Mouse (Mus musculus): ENCODE data around the gene Ppan. TPM values are rescaled to one million over a fixed set of nuclear protein-coding genes. Genes with fewer than 3 reads are reported as not detected.

The Ppan gene
- total RNA-seq, 2 experiments from 2014 or later: 5.5 to 7.4 TPM

DNA sequence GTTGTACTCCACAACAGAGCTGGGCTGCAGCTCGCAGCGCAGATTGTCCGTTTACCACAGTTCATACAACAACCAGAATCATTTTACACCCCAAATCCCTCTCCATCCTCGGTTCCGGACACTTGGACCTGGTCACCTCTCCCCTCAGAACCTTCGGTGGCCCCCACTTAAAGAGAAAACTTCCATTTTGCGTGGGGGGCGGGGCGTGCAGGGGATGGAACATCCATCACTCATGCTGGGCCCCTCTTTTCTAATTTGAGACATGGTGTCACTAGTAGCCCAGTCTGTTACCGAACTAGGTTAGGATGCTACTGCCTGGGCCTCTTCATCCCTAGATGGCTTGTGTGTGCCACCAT lies 9.3 kb upstream of the Ppan start:
- no peak for DNase-seq

DNA sequence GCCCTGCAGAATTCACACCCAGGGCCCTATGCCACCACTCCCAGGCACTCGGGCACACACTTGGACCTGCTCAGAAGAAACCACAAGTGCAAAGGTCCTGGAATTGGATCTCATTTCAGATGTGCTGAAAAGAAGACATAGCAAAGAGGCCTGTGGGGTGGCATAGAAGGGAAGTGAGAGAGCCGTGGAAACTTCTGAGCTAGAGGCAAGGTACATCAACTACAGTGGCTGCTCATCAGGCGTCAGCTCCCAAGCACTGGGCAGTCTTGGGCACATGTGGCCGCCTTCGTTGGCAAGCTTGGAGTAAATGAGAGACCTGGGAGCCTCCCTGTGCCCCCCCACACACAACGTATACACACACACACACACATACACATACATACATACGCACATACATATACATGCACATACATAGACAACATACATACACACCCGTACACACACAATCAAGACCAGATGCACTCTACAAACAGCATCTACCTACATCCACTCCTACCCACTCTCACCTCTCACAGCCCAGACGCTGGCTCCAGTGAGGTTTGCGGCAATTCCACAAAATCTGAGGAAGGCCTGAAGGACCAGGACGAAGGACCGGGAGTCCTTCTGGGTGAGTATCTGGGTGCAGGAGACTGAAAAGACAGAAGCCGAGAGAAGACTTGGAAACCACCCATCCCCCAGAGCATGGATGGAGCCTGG lies 8.7 kb upstream of the Ppan start, which contains the start of gene Angptl6:
Gene Angptl6, minus strand, starts transcription at position 631 of the 696 bp plus-strand sequence.
- no peak for DNase-seq

DNA sequence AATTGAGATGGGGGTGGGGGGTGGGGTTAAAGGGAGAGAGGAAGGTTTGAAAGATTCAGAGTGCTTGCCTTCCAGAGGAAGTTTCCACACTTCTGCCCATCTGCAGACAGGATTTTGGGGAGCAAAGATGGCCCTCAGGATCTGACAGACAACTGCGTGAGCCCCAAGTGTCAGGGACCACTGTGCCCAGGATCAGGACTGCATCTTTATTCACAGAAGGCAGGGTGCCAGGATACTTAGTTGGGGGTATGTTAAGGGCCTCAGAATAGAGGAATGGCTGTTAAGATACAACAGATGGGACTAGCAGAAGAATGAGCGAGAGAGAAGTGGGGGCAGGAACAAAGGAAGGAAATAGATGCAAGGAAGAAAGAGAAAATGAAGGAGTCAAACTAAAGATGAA lies 1.4 kb upstream of the Ppan start:
- no peak for DNase-seq

DNA sequence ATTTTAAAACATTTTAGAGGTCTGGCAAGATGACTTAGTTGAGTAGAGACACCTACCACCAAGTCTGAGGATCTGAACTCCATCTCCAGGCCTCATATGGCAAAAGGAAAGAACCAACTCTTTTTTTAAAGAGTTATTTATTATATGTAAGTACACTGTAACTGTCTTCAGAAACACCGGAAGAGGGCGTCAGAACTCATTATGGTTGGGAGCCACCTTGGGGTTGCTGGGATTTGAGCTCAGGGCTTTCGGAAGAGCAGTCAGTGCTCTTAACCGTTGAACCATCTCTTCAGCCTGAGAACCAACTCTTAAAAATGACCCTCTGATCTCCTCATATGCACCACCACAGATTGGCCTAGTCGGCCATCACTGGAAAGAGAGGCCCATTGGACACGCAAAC lies 784 bp upstream of the Ppan start:
- no peak for DNase-seq

DNA sequence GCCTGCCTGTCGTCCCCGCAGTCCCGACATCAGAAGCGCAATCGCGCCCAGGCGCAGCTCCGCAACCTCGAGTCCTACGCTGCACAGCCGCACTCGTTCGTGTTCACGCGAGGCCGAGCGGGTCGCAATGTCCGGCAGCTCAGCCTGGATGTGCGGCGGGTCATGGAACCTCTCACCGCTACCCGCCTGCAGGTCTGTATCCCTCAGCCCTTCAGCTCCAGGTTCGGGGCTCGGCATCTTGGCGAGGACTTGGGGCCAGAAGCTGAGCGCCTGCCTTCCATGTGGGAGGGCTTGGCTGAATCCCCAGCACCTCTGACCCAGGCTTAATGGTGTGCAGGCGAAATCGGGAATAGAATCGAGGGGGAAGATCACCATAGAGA lies 401 bp downstream of the Ppan start:
- DNase-seq: no peak

DNA sequence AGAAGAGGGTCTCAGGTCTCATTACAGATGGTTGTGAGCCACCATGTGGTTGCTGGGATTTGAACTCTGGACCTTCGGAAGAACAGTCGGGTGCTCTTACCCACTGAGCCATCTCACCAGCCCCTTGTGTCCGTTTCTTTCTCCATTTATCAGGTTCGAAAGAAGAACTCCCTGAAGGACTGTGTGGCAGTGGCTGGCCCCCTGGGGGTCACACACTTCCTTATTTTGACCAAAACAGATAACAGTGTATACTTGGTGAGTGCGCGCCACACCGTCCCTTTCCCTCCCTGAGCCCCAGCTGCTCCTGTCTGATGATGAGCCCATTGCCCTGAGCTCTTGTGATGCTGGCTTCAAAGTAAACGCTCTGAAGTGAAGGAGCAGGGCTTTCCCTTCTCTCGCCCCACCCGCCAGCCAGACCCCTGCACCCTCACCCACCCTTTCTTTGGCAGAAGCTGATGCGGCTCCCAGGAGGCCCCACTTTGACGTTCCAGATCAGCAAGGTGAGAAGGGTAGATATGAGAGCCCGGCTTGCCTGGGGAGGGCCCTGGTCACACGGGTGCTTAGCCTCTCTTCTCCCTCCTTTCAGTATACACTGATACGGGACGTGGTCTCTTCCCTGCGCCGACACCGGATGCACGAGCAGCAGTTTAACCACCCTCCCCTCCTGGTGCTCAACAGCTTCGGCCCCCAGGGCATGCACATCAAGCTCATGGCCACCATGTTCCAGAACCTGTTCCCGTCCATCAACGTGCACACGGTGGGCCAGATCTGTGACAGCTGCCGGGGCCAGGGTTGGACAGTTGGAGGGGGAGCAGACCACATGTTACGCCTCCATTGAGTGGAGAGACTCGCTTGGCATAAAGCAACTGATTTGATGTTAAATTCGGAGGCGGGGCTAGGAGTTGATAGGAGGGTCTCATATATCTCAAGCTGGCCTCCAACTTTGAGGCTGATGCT lies 1.5 kb downstream of the Ppan start:
- no peak for DNase-seq

DNA sequence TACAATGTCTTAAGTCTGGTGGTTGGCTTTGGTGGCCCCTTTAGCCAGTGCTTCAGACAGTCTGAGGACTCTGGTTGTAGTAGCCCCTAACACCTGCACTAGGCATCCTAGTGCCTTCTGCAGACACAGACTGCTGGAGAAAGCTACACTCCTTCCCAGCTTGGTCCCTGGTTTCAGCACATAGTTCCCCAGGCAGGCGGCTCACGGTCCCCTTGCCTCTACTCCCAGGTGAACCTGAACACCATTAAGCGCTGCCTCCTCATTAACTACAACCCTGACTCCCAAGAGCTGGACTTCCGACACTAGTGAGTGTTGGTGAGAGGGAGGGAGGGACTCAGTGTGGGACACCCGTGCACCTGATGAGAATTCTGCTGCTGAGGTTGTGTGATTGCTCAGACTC lies 2.4 kb downstream of the Ppan start:
- no peak for DNase-seq

DNA sequence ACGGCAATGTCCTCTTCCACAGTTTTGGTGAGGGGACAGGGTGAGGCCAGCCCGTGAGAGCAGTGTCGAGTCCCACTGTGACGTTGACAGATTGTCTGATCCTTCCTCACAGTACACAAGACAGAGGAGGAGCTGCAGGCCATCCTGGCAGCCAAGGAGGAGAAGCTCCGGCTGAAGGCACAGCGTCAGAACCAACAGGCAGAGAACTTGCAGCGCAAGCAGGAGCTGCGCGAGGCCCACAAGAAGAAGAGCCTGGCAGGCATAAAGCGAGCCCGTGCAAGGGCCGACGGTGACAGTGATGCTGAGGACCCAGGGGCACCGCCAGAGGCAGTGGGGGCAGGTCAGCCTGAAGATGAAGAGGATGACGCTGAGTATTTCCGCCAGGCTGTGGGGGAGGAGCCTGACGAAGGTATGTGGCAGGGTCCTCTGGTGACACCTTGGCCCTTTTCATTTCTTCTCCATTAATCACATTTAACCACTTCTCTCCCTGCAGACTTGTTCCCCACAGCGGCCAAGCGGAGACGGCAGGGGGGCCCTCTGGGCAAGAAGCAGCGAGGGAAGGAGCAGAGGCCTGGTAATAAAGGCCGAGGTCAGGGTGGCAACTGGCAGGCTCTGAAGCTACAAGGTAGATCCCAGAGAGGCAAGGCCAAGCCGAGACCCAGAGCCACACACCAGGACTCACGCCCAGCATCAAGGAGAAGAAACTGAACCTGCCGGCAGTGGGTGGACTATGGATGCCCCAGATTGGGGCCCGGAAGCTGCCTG lies 3.5 kb downstream of the Ppan start:
- no peak for DNase-seq

DNA sequence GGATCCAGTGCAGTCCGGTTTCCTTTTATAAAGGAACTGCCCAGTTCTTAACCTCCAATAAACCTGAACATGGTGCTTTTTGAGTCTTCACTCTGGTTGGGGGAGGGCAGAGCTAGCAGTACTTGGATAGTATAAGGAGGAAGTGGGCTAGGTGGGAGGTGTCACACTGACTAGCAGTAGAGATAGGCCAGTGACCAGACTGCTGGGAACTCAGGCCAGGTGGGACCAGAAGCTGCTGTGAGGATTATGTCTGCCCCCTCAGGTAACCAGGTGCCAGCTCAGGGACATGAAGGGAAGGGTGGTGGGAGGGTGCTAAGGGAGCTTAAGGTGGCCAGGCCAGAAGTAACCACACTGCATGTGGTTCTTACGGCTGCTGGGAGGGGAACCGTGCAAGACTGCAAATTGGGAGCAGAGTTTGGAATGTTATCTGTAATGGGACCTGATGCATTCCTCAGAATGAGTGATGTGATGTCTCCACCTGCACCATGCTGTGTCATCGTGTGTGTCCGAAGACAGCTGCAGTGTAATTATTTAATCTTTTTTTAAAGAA lies 4.2 kb downstream of the Ppan start:
- no peak for DNase-seq

DNA sequence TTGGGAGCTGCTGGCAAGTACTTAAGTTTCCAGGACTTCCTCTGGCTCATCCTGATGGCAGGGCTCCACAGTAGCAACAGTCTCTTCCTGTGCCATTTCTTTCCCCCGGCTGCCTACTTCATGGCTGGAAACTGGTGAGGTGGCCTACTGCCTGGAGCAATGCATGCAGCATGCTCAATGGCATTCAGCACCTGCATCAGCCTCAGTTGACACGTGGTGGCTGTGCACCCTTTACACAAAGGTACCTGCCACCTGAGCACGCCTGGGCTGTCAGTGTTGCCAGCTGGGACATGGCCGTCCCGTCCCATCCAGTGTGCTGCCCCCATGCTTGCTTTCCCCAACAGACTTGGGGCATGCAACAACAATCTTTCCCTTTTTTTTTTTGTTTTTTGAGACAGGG lies 5.1 kb downstream of the Ppan start:
- DNase-seq: no peak

DNA sequence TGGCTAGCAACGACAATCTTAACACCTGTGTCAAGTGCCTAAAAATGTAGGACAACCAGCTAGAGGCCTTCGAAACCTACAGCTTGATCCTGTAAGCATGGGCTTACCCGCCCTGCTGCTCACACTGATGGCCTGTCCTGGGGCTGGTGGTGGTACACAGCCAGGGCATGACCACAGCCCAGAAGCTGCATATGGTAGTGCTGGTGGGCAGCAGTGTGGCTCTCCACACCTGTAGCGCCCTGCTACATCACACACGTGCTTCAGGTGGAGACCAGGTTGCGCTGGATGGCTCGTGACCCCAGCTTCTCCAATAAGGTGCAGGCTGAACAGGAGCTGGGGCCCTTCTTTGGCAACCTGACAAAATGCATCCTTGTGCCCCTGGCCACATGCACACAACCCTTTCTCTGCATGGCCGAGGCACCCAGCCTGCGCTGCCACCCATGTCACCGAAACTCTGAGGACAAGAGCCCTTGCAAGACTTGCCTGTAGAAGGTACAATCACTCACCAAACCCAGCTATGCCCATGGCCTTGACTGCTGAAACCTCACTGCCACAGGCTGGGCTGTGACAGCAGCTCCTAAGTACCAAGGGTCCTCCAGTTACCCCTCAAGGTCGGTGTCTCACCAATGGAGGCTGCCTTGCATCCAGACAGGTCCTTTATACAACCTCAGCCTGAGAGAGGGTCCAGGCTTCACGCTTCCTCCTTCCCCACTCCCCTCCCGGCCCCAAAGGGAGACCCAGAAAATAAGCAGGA lies 5.8 kb downstream of the Ppan start:
- no peak for DNase-seq

DNA sequence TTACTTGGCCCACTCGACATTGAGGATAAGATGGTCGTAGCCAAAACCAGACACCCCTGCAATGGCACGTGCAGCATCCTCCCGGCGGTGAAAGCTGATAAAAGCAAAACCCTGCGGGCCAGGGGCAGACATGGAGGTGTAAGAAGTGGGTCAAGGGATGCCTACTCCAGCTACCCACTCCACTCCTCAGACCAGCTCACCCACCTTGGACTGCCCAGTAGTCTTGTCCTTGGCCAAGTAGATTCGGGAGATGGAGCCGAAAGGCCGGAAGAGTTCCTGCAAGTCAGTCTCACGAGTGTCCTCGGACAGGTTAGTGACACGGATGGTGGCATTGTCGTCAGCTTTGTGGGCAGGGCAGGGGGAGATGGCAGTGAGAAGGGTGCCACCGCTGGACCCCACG lies 6.7 kb downstream of the Ppan start:
- no peak for DNase-seq

DNA sequence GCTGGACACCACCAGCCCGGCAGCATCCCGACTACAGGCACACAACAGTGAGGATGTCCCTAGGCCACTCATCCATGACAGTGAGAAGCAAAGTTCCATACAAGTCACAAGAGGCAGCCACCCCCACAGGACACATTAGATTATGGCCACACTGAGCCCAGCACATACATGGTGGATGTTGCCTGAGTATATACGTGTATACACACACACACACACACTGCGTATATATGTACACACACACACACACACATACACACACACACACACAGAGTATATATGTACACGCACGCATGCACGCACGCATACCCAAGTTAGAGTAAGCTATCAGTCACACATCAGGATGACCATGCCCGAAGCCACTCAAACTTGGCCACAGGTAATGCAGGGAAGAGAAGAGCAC lies 7.4 kb downstream of the Ppan start:
- DNase-seq: no peak

DNA sequence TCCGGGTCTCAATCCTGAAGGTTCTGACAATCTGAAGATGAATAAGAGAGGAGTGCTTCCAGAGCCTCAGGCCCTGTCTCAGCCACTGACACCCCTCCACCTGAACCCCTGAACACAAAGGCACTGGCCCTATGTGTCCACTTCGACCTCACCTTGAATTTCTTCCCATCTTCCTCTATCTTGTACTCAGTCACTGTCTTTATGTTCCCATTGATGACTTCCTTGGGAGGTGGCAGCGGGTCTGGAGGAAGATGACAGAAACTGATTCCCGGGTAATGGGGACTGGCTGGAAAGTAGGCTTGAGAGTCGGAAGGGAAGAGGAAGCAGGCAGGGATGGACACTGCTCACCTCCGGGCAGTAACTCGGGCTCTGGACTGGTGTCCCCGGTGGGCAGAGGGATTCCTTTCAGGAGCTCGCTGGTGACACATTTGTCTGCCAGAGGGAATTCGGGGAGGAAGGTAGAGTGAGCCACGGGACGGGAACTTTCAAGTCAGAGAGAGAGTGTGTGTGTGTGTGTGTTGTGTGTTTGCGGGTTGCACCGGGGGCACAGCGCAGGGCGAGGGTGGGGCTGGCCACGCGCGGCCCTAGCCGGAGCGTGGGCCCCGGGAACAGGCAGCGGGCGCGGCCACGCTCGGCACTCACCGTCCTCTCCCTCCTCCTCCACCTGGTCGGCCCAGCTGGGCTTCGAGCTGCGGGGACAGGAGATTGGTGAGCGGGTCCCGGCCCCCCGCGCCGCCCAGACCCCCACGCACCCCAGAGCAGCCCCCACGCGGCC lies 9.9 kb downstream of the Ppan start:
- no peak for DNase-seq

DNA sequence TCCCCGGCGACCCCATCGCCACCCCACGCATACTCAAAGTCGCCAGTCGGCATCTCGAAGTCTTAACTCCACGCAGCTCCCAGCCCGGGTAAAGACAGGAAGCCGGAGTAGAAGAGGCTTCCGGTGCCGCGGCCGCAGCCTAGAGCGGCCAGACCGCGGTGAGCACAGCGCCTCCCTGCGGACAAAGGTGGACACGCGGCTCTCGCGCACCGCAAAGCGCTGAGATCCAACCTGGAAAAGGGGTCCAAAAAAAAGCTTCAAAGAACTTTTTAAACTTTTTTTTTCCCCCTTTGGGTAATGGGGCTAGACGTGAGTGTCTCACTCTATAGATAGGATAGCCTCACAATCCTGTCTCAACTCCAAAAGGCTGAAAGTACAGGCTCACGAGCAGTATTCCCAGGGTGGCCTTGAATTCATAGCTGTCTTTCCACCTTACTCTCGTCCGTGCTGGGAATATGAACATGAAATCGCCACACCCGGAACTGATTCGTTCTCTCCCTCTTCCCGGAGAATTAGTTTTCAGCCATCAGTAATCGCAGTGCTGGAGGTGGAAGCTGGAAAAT lies 10.6 kb downstream of the Ppan start, which contains the start of gene Eif3g:
Gene Eif3g, minus strand, starts transcription at position 113 of the 563 bp plus-strand sequence.
- peak; percentile 83 to 90 for DNase-seq

DNA sequence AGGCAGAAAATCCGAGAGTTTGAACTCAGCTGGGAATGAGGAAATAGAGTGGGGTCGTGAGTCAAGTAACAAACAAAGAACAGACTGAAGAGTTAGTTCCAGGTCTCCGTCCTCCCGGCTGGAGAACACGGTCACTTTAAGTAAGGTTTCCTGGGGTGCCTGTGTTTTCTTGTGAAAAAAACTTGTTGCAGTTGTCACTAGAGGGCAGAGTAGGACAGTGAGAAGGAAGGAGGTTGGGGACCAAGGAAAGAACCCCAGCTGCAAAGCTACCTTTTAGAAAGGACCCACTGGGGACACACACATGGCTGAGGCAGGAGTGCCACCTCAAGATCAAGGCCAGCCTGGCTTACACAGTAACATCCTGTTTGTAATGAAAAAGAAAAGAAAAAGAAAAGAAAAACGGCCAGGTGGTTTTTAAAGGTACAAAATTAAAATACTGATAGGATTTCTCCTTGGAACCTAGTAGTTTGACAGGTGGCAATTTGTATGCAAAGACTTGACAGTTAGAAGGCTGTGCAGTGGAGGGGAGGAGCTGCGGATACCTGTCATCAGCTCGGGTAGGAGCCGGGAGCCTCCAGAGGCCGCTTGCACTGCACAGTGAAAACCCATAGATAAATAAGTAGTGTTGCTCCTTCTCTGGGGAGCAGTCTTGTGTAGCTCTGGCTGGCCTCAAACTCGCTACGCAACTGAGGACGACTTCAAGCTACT lies 13.6 kb downstream of the Ppan start:
- DNase-seq: peak; percentile 57 to 73

DNA sequence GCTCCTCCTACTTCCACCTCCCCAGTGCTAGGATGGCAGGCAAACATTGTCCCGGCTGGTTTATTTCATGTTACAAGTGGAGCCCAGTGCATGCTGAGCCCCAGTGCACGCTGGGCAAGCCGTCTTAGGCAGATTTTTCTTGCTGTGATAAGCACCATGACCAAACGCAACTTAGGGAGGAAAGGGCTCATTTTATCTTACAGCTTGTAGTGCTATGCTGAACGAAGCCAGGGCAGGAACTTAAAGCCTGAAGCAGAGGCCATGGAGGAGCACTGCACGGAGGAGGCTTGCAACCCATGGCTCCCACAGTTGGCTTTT lies 14.2 kb downstream of the Ppan start:
- no peak for DNase-seq

DNA sequence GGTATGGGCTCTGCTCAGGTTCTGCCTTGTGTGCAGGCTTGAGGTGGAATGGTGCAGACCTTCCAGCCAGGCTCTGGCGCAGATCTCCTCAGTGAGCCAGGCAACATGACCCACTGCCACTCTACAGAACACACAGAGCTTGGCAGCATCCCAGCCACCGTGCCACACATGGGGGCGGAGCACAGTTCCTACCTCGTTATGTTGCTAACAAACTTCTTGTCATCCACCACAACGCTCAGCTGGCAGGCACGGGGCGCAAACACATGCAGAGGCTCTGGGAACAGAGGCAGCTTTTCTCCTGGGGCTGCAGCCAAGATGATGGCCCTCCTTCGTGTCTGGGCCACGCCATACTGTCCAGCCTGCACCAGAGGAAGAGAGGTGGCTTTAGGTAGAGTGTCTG lies 22.0 kb downstream of the Ppan start:
- peak; percentile 59 to 62 for DNase-seq

DNA sequence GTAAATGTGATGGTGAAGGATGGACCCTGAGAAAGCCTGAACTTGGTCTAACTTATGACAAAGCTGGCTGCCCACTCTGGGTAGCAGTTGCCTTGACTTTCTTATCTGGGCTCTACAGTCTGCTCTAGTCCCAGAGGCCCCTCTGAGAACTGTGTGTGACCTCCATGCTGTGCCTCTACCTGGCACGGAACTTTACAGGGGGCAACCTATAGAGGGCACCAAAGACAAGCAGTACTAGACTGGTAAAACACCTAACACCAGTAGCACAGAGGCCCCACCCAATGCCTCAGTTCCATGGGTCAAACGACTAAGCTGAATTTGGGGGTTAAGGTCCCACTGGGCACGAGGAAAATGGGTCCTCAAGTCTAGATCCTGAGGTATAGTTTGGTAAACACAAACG lies 28.2 kb downstream of the Ppan start:
- peak in 1 of 2 experiments; percentile 40 for DNase-seq

DNA sequence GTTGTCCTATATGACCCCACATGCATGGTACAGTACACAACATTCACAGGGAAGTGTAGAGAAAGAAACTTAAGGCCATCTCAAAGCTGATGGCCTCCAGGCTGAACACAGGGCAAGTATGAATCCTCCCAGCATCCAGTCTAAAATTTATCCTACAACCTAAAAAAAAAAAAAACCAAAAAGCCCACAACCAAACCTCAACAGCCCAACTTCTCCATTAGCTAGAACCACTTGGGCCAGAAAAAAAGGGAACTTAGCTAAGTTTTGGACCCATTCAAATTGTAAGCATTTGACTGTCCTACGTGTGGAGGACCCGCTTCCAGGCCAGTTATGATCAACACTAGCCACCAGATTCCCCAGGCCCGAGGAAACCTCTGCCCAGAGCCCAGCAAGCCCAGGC lies 35.3 kb downstream of the Ppan start:
- no peak for DNase-seq
